Mouse (Mus musculus) ES-Bruce4 (cell line): Measurements from ENCODE around the gene Fkbp2.

Experiments
- CTCF ChIP-seq: IDR thresholded peaks from one replicate; pipeline ENCODE4 v1.8.1; 2011; ENCODE audit warnings: low read depth, low read length
- POLR2A ChIP-seq: IDR thresholded peaks from one replicate; pipeline ENCODE4 v1.8.1; 2011; ENCODE audit warnings: low read length; ENCODE audit not compliant: insufficient read depth

DNA sequence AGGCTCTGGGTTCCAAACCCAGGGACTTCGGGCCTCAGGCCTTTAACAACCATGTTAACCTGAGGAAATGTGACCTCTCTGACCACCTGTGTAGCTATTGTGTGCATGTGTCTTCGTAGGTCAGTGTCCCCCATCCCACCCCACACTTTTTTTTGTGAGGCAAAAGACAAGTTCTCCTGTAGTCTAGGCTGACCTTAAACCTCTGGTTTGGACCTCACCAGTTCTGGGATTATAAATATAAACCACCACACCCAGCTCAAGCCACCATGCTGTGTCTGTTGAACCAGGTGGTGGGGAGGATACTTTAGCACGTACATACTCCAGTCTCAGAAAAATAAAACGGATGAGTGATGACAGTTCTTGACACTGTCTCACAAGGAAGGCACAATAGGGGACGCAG, 30.4 kb downstream of the Fkbp2 start:
- TF ChIP-seq CTCF (no peak), POLR2A (no peak)
